Mouse (Mus musculus) retina, embryonic 14.5 days (tissue): ENCODE data around the gene Gm21992.
A peak's percentile ranks its signal among the peaks of the same experiment; 100 is the strongest.

Experiments used
- DNase-seq: peaks from one replicate; pipeline ENCODE4 v3.0.0-alpha.2; 2015; ENCODE audit warnings: low spot score

Gene Gm21992

DNA sequence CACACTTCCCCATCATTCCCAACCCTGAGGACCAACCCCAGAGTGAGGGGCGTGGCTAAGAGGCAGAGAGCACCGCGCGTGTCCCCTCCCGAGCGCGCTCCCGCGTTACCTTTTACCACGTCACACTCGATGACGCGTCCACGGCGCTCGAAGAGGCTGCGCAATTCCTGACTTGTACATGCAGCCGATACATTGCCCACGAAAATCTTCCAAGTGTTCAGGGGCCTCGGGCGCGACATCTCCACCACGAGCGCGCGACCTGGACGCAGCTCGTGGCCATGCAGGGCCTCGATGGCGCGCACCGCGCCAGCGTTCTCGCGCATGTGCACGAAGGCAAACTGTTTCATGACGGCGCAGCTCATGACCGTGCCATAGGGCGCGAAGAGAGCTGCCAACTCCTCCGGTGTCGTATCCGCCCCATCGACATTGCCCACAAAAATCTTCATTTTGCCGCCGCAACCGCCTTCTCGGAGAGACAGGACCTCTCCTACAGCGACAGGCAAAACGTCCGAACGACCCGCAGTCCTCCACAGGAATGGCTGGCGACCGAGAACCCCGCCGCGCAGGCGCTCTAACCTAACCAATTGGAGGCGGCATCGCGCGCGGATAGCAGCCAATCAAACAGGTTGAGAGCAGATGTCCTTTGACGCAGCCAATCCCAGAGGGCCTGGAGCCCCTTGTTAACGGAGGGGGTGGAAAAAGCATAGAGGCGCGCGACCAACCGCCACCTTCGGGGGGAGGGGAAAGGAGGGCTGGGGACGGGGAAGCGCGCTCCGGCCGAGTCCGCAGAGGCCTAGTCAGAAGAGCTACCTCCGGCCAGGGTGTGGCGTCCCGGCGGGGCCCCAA lies at the start of gene Gm21992, which contains the start of gene Rbm14:
Gm21992 (minus strand) TSS at position 550 of the 846 bp plus-strand sequence.
Rbm14 (minus strand) TSS at position 572 of the 846 bp plus-strand sequence.
- DNase-seq: peak; percentile 99

GRCm38 (mm10) chr19:4859081-4859480 lies 47.7 kb upstream of the Gm21992 start:
- no peak for DNase-seq

GRCm38 (mm10) chr19:4855951-4856350 lies 44.5 kb upstream of the Gm21992 start:
- DNase-seq: no peak

DNA sequence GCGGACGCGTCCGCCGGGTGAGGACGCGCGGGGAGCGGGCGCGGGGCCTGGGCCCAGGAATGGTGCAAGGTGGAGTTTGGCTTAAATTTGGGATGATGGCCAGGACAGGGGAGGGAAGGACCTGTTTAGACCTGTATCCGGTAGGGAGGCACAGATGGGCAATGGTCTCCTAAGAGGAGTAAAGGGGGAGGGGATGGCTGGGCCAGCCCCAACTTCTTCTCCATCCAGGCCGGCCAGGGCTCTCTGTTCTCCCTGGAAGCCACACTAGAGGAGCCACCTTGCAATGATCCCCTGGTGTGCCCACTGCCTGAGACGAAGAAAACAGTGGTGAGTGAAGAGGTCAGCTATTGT lies 44.0 kb upstream of the Gm21992 start:
- DNase-seq: no peak

GRCm38 (mm10) chr19:4854552-4855469 lies 43.4 kb upstream of the Gm21992 start, which contains the start of gene Ctsf:
TSS of gene Ctsf (plus strand) at chr19:4855130.
- peak; percentile 87 for DNase-seq

GRCm38 (mm10) chr19:4850281-4850680 lies 38.9 kb upstream of the Gm21992 start:
- DNase-seq: no peak

- no peak for DNase-seq
Measured at GRCm38 (mm10) chr19:4849800-4850199, 38.4 kb upstream of the Gm21992 start.

GRCm38 (mm10) chr19:4847490-4847889 lies 36.1 kb upstream of the Gm21992 start:
- peak; percentile 55 for DNase-seq

- DNase-seq: no peak
Measured at GRCm38 (mm10) chr19:4845846-4846245, 34.4 kb upstream of the Gm21992 start.

- DNase-seq: no peak
Measured at GRCm38 (mm10) chr19:4842611-4843010, 31.2 kb upstream of the Gm21992 start.

- no peak for DNase-seq
Measured at GRCm38 (mm10) chr19:4840848-4841247, 29.4 kb upstream of the Gm21992 start.

GRCm38 (mm10) chr19:4839149-4839548 lies 27.7 kb upstream of the Gm21992 start, which contains the start of the genes Ccs and Ccdc87:
TSS of gene Ccs (minus strand) at chr19:4839332.
TSS of gene Ccdc87 (plus strand) at chr19:4839366.
- DNase-seq: peak; percentile 99

GRCm38 (mm10) chr19:4838526-4839140 lies 27.2 kb upstream of the Gm21992 start:
- peak; percentile 3 for DNase-seq

GRCm38 (mm10) chr19:4837049-4837448 lies 25.6 kb upstream of the Gm21992 start:
- DNase-seq: no peak

- DNase-seq: no peak
Measured at GRCm38 (mm10) chr19:4836096-4836495, 24.7 kb upstream of the Gm21992 start.

DNA sequence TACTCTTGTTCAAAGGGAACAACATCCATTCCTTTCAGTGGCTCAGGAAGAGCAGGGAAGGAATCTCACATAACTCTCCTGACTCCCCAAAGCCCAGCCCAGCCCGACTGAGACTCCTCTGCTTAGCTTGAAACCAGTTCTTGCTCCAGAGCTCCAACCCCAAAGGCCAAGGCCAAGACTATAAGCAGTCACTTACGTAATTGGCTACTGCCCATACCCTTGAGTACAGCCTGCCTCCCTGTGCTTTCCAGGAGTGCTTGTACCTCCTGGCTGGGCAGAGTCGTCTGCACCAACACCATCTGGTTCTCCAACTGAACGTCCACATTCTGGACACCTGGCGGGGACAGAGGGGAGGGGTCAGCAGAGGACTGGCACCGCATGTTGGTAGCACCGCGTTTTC lies 22.6 kb upstream of the Gm21992 start:
- no peak for DNase-seq

DNA sequence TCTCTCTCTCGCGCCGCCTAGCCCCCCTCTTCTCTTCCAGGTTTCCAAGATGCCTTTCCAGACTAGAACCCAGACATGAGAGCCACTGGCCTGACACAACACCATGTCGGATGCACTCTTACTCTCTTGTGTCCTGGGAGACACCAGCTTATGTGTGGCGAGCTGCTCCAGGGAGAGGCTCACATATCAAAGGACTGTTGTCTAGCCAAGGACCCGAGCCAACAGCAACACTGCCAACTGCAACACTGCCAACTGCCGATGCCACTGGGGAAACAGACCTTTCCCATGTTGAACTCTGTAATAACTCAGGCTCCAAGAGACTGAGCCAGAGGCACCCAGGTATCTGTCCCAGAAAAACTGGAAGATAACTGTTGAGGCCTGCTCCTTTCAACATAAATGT lies 17.7 kb upstream of the Gm21992 start:
- DNase-seq: no peak

- DNase-seq: no peak
Measured at GRCm38 (mm10) chr19:4828444-4829114, 17.2 kb upstream of the Gm21992 start.

- DNase-seq: no peak
Measured at GRCm38 (mm10) chr19:4820678-4821303, 9.4 kb upstream of the Gm21992 start.

GRCm38 (mm10) chr19:4817182-4817835 lies 5.9 kb upstream of the Gm21992 start:
- no peak for DNase-seq

GRCm38 (mm10) chr19:4813015-4813414 lies 1.6 kb upstream of the Gm21992 start:
- DNase-seq: peak; percentile 43
